Mouse (Mus musculus) ES-Bruce4 (cell line): ENCODE data around the gene Olfr775. TPM values are rescaled to one million over a fixed set of nuclear protein-coding genes. Genes with fewer than 3 reads are reported as not detected.

Source experiments
- H3K27ac ChIP-seq: 2 replicates; pipeline ENCODE4 v1.5.1; 2012; ENCODE audit warnings: low read length, inconsistent platforms; ENCODE audit not compliant: insufficient read depth
- H3K27me3 ChIP-seq: 2 replicates; pipeline ENCODE4 v1.6.1; 2012; ENCODE audit warnings: mild to moderate bottlenecking, low read length, inconsistent platforms; ENCODE audit not compliant: control insufficient read depth, poor library complexity, insufficient read depth, severe bottlenecking
- H3K36me3 ChIP-seq: 2 replicates; pipeline ENCODE4 v1.6.1; 2012; ENCODE audit warnings: inconsistent platforms, mild to moderate bottlenecking, low read length, moderate library complexity; ENCODE audit not compliant: control insufficient read depth, poor library complexity, insufficient read depth, severe bottlenecking
- H3K4me1 ChIP-seq: one replicate; pipeline ENCODE4 v1.8.1; 2011; ENCODE audit warnings: low read length; ENCODE audit not compliant: control insufficient read depth, insufficient read depth
- H3K4me3 ChIP-seq: 2 replicates; pipeline ENCODE4 v1.5.1; 2011; ENCODE audit warnings: low read depth, mild to moderate bottlenecking, low read length
- H3K9ac ChIP-seq: 2 replicates; pipeline ENCODE4 v1.6.1; 2012; ENCODE audit warnings: low read depth, mild to moderate bottlenecking, inconsistent platforms; ENCODE audit not compliant: poor library complexity, severe bottlenecking
- H3K9me3 ChIP-seq: replicated peaks from 2 replicates; pipeline ENCODE4 v1.6.1; 2012; ENCODE audit warnings: mild to moderate bottlenecking, low read length, inconsistent platforms; ENCODE audit not compliant: control insufficient read depth, poor library complexity, insufficient read depth, severe bottlenecking
- CTCF ChIP-seq: IDR thresholded peaks from one replicate; pipeline ENCODE4 v1.8.1; 2011; ENCODE audit warnings: low read depth, low read length
- EP300 ChIP-seq: IDR thresholded peaks from 2 replicates; pipeline ENCODE4 v1.6.1; 2011; ENCODE audit warnings: low read depth, low read length; ENCODE audit not compliant: insufficient read depth
- POLR2A ChIP-seq: IDR thresholded peaks from one replicate; pipeline ENCODE4 v1.8.1; 2011; ENCODE audit warnings: low read length; ENCODE audit not compliant: insufficient read depth
- polyA plus RNA-seq: library from polyadenylated mRNA; stranded (reverse); fragments of >200 nt; gene quantifications from 2 replicates; pipeline ENCODE4 v1.2.4, GENCODE M21; 2011; ENCODE audit warnings: low read depth; ENCODE audit not compliant: missing spikeins, insufficient read depth, insufficient read length

The Olfr775 gene
- polyA plus RNA-seq = not detected in 2 replicates

- Histone ChIP-seq H3K4me3 (no peak within 1 kb of the TSS), H3K36me3 (no peaks in the 10 kb centered on the region), H3K9me3 (no peaks in the 10 kb centered on the region), H3K27ac (no peak within 1 kb of the TSS), H3K9ac (no peak within 1 kb of the TSS), H3K27me3 (no peaks in the 10 kb centered on the region), H3K4me1 (no peaks in the 10 kb centered on the region)
- no peak for TF ChIP-seq CTCF
- TF ChIP-seq POLR2A = no peak
- TF ChIP-seq EP300 = no peak
Observed at GRCm38 (mm10) chr10:129248112-129248511, at the start of gene Olfr775. Gene Olfr775, plus strand, starts transcription at chr10:129248412.

GRCm38 (mm10) chr10:129230737-129231136 lies 17.5 kb upstream of the Olfr775 start:
- Histone ChIP-seq H3K4me3 (no peak overlapping the region), H3K9me3 (no peaks in the 10 kb centered on the region), H3K9ac (no peak overlapping the region), H3K36me3 (no peaks in the 10 kb centered on the region), H3K4me1 (no peaks in the 10 kb centered on the region), H3K27ac (no peak overlapping the region), H3K27me3 (no peaks in the 10 kb centered on the region)
- TF ChIP-seq CTCF = no peak
- no peak for TF ChIP-seq EP300
- no peak for TF ChIP-seq POLR2A

GRCm38 (mm10) chr10:129235904-129236303 lies 12.3 kb upstream of the Olfr775 start, which contains the start of gene Olfr774:
Gene Olfr774, plus strand, starts transcription at chr10:129236204.
- Histone ChIP-seq H3K9me3 (no peaks in the 10 kb centered on the region), H3K36me3 (no peaks in the 10 kb centered on the region), H3K27ac (no peak within 1 kb of the TSS), H3K9ac (no peak within 1 kb of the TSS), H3K4me1 (no peaks in the 10 kb centered on the region), H3K27me3 (no peaks in the 10 kb centered on the region), H3K4me3 (no peak within 1 kb of the TSS)
- no peak for TF ChIP-seq CTCF
- TF ChIP-seq POLR2A = no peak
- TF ChIP-seq EP300 = no peak

- Histone ChIP-seq H3K9me3 (no peaks in the 10 kb centered on the region), H3K36me3 (no peaks in the 10 kb centered on the region), H3K4me1 (no peaks in the 10 kb centered on the region), H3K4me3 (no peak within 1 kb of the TSS), H3K9ac (no peak within 1 kb of the TSS), H3K27ac (no peak within 1 kb of the TSS), H3K27me3 (no peaks in the 10 kb centered on the region)
- TF ChIP-seq EP300 (no peak), POLR2A (no peak), CTCF (no peak)
Observed at GRCm38 (mm10) chr10:129258827-129259226, 10.6 kb downstream of the Olfr775 start, which contains the start of gene Olfr776. Gene Olfr776, plus strand, starts transcription at chr10:129259127.

GRCm38 (mm10) chr10:129271081-129271535 lies 22.9 kb downstream of the Olfr775 start, which contains the start of gene Olfr777:
Gene Olfr777, minus strand, starts transcription at chr10:129271485.
- no peaks in the 10 kb centered on the region for H3K4me1 ChIP-seq
- TF ChIP-seq CTCF (no peak), EP300 (no peak), POLR2A (no peak)
- no peak within 1 kb of the TSS for H3K9ac ChIP-seq
- no peak within 1 kb of the TSS for H3K4me3 ChIP-seq
- H3K27ac ChIP-seq = no peak within 1 kb of the TSS
- no peaks in the 10 kb centered on the region for H3K9me3 ChIP-seq
- no peaks in the 10 kb centered on the region for H3K27me3 ChIP-seq
- H3K36me3 ChIP-seq = no peaks in the 10 kb centered on the region

Other genes starting within 250 kb of the Olfr775 start
- gene Olfr763, start 237.6 kb upstream of the Olfr775 start, polyA plus RNA-seq = not detected in 2 replicates
- gene Olfr764-ps1, start 208.5 kb upstream of the Olfr775 start, polyA plus RNA-seq = not detected in 2 replicates
- gene Olfr765, start 198.4 kb upstream of the Olfr775 start, polyA plus RNA-seq = not detected in 2 replicates
- not detected in 2 replicates for gene Olfr766-ps1, start 179.4 kb upstream of the Olfr775 start, polyA plus RNA-seq
- not detected in 2 replicates for gene Olfr767, start 165.5 kb upstream of the Olfr775 start, polyA plus RNA-seq
- gene Olfr768, start 149.0 kb upstream of the Olfr775 start, polyA plus RNA-seq = not detected in 2 replicates
- not detected in 2 replicates for gene Olfr769, start 130.6 kb upstream of the Olfr775 start, polyA plus RNA-seq
- gene Olfr770, start 109.4 kb upstream of the Olfr775 start, polyA plus RNA-seq = not detected in 2 replicates
- gene Olfr771, start 83.7 kb upstream of the Olfr775 start, polyA plus RNA-seq = not detected in 2 replicates
- gene Olfr772, start 70.5 kb upstream of the Olfr775 start, polyA plus RNA-seq = not detected in 2 replicates
- not detected in 2 replicates for gene Olfr773, start 61.0 kb upstream of the Olfr775 start, polyA plus RNA-seq
- gene Olfr774, start 12.2 kb upstream of the Olfr775 start, polyA plus RNA-seq = not detected in 2 replicates
- not detected in 2 replicates for gene Olfr776, start 10.7 kb downstream of the Olfr775 start, polyA plus RNA-seq
- gene Olfr777, start 23.1 kb downstream of the Olfr775 start, polyA plus RNA-seq = not detected in 2 replicates
- not detected in 2 replicates for gene Olfr780, start 69.7 kb downstream of the Olfr775 start, polyA plus RNA-seq
- not detected in 2 replicates for gene Olfr781, start 80.4 kb downstream of the Olfr775 start, polyA plus RNA-seq
- gene Olfr782, start 100.4 kb downstream of the Olfr775 start, polyA plus RNA-seq = not detected in 2 replicates
- gene Olfr784, start 135.7 kb downstream of the Olfr775 start, polyA plus RNA-seq = not detected in 2 replicates
- not detected in 2 replicates for gene Olfr785, start 157.0 kb downstream of the Olfr775 start, polyA plus RNA-seq
- gene Olfr786, start 178.9 kb downstream of the Olfr775 start, polyA plus RNA-seq = not detected in 2 replicates
- 0.14 TPM in 1 of 2 replicates, not detected in the other for gene Olfr787, start 213.4 kb downstream of the Olfr775 start, polyA plus RNA-seq
- not detected in 2 replicates for gene Olfr788, start 222.6 kb downstream of the Olfr775 start, polyA plus RNA-seq
- gene Olfr789, start 236.3 kb downstream of the Olfr775 start, polyA plus RNA-seq = not detected in 2 replicates